Mouse (Mus musculus) heart, postnatal 0 days (tissue): ENCODE measurements around the gene Unc5a.

Source experiments
- CTCF ChIP-seq: IDR thresholded peaks from 2 replicates; pipeline ENCODE4 v1.5.1; 2016; ENCODE audit warnings: antibody characterized with exemption, control low read depth, low read depth
- EP300 ChIP-seq: IDR thresholded peaks from 2 replicates; pipeline ENCODE4 v1.6.1; 2016; ENCODE audit warnings: antibody characterized with exemption, low read depth

DNA sequence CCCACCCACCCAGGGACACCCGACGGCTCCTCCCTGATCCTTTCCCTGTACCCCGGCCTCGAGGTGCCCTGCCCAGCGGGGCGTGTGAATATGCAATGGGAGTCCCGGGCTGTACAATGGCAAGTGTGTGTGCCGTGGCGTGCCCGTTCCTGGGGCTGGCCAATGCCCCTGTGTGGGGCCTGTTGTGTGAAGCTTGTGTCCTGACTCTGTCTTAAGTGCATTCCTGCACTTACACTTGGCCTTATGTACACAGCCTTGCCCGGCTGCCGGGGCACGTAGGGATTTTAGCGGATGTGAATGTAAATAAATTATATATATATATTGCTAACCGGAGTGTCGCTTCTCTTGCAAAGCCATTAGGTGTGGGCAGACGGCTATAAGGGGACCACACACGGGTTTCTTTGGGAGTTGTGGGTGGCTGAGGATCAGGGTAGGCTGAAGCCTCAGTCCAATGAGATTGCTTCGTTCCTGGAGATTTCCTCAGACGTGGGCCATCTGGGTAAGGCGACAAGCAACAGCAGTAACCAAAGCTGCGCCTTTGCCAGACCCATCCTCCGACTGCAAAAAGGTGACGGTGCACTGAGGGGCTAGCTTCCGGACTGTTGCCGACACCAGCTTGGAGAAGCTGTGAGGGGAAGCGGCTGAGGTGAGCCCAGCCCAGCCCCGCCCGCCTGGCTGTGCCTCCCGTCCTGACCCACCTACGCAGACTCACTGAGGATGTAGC lies 56.6 kb downstream of the Unc5a start:
- TF ChIP-seq CTCF = no peak
- TF ChIP-seq EP300 = no peak
